Mouse (Mus musculus) hematopoietic multipotent progenitor cell, adult 10-12 weeks (in vitro differentiated cells): ENCODE data around the gene Prl2c1. TPM values are rescaled to one million over a fixed set of nuclear protein-coding genes. Genes with fewer than 3 reads are reported as not detected.

ENCODE experiments used
- polyA plus RNA-seq: library from polyadenylated mRNA; stranded (reverse); fragments of >175 nt; gene quantifications from 2 replicates; pipeline ENCODE4 v1.2.3, GENCODE M21; 2012; ENCODE audit warnings: low replicate concordance

Gene Prl2c1
- polyA plus RNA-seq, result not detected in 2 replicates

DNA sequence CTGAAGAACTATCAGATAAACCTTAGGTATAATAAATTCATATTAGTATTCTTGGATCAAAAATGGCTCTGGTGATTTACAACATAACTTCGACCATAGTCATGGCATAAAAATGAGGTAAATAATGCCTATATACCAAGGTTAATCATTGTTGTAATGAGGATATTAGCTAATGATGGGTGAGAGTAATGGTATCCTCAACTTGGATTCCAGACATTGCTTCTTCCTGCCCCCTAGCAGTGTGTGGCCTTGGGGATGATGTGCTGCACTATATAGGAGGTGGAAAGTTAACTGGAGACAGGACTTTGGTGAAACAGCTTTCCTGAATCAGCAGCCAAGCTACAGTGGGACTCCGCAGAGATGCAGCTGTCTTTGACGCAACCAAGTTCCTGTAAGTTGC, at the start of gene Prl2c1:
Gene Prl2c1 (plus strand): TSS at position 301 of the 400 bp plus-strand sequence.

DNA sequence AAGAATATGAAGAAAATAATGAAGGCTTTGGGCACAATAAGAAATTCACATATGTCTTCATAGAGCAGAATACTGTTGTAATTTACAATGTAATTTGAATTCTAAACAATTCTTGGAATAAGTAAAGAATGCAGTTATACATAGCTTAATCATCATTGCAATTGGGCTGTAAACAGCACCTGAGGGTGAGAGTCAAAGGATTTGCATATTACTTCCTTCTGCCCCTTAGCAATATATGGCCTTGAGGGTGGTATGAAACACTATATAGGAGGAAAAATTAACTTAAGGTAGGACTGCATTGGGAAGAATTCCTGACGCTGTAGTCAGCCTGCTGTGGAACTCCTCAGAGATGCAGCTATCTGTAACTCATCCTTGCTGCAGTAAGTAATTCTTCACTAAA, 47.8 kb upstream of the Prl2c1 start, which contains the start of gene Prl2a1:
Gene Prl2a1 (plus strand): TSS at position 301 of the 400 bp plus-strand sequence.

Other genes with a start within 250 kb of the Prl2c1 start
- not detected in 2 replicates for gene Prl7b1, start 238.8 kb upstream of the Prl2c1 start, polyA plus RNA-seq
- not detected in 2 replicates for gene Prl7a1, start 206.8 kb upstream of the Prl2c1 start, polyA plus RNA-seq
- not detected in 2 replicates for gene Prl7a2, start 181.3 kb upstream of the Prl2c1 start, polyA plus RNA-seq
- not detected in 2 replicates for gene Prl7d1, start 132.6 kb upstream of the Prl2c1 start, polyA plus RNA-seq
- gene Prl7c1, start 68.5 kb upstream of the Prl2c1 start, polyA plus RNA-seq, result not detected in 2 replicates
- not detected in 2 replicates for gene Prl2a1, start 47.7 kb upstream of the Prl2c1 start, polyA plus RNA-seq
- gene Prl4a1, start 166.9 kb downstream of the Prl2c1 start, polyA plus RNA-seq, result not detected in 2 replicates